Mouse (Mus musculus): ENCODE measurements around the gene Anks4b. TPM values are rescaled to one million over a fixed set of nuclear protein-coding genes. Genes with fewer than 3 reads are reported as not detected.

Gene Anks4b
- total and polyA plus RNA-seq, 2 experiments from 2014 or later: not detected

DNA sequence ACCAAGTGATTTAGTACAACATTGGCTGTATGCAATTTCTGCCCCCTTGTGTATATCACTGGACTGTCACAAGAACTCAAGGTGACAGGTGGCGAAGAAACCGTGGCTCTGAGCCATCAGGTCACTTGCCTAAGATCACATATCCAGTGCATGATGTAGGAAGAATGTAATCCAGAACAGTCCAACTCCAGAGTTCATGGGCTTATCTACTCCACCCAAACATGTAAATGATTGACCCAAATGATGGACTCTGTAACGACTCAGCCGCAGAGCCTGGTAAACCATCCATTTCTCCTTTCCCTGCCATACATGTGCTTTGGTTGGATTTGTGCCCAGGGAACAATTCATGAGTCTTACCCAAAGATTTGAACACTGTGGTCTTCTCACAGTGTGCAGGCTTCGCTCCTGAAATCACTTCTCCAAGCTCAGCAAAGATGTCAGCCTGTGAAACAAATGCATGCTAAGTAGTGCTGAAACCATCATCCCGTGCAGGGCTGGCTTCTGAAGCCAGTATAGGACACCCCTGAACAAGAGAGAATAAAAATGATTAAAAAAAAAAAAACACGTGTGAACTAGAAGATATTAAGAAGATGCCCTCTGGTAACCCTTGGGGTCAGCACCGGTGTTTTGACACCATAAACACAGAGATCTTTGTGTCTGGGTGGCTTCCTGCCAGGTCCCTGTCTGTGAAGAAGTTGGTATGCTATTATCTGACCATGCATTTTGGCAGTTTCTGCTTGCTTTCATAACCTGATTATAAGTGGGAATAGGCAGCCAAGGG lies 15.9 kb downstream of the Anks4b start:
- no peaks in the 10 kb centered on the region for H3K27me3 ChIP-seq (ENCODE audit: insufficient read depth, low read length)
- no peaks in the 10 kb centered on the region for H3K4me1 ChIP-seq (ENCODE audit: insufficient read depth, low read length)
- 55% methylated on average over 8 of the region's 8 CpGs for WGBS
- no peak overlapping the region for H3K27ac ChIP-seq
- no peak; the same call in 1 of the 2 replicates for TF ChIP-seq CTCF (IDR thresholded peaks at IDR 0.05; ENCODE audit: low read depth)
- H3K9me3 ChIP-seq (ENCODE audit: low read length): no peaks in the 10 kb centered on the region
- ATAC-seq (no peak), DNase-seq (ENCODE audit: low spot score) (peak; percentile 26)
- no peak overlapping the region for H3K9ac ChIP-seq (replicated peaks; ENCODE audit: low read length)
- no peak overlapping the region for H3K4me3 ChIP-seq (ENCODE audit: low read length)
- H3K4me2 ChIP-seq (ENCODE audit: low read depth, low read length): no peak overlapping the region
- H3K36me3 ChIP-seq (ENCODE audit: insufficient read depth, low read length): no peaks in the 10 kb centered on the region

DNA sequence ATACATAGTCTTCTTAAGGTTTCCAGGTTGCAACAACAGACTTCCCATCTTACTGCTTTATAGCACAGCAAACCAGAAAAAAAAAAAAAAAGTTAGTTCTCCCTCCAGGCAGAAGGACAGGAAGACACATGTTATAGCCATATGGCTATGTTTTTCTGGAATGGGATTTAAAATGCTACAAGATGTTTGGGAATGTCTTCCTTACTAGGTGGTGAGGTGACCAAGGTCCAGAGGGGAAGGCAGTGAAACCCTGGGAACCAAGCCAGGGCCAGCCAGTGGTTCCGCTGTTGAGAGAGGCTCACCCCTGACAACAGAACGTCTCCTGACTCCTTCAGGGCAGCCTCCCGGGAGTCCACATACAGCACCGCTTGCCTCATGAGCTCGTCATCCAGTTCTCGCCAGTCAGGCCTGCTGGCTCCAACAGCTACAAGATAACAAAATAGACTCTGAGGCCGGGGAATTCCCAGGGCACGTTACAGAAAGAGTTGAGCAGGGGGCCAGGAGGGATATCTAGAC lies 16.6 kb downstream of the Anks4b start:
- no peak for DNase-seq (ENCODE audit: low spot score)

GRCm38 (mm10) chr7:120192207-120192606 lies 18.5 kb downstream of the Anks4b start:
- no peaks in the 10 kb centered on the region for H3K4me1 ChIP-seq (ENCODE audit: insufficient read depth, low read length)
- DNase-seq (ENCODE audit: low spot score) (no peak), ATAC-seq (no peak)
- H3K4me3 ChIP-seq (ENCODE audit: low read length): no peak overlapping the region
- H3K9ac ChIP-seq (replicated peaks; ENCODE audit: low read length): no peak overlapping the region
- H3K27me3 ChIP-seq (ENCODE audit: insufficient read depth, low read length): no peaks in the 10 kb centered on the region
- H3K9me3 ChIP-seq (ENCODE audit: low read length): no peaks in the 10 kb centered on the region
- no peaks in the 10 kb centered on the region for H3K36me3 ChIP-seq (ENCODE audit: insufficient read depth, low read length)
- no peak overlapping the region for H3K4me2 ChIP-seq (ENCODE audit: low read depth, low read length)
- WGBS: 57% methylated on average over 3 of the region's 3 CpGs
- no peak for TF ChIP-seq CTCF (IDR thresholded peaks at IDR 0.05; ENCODE audit: low read depth)
- H3K27ac ChIP-seq: no peak overlapping the region

More for the DNA sequence above, 16.6 kb downstream of the Anks4b start:
- Histone ChIP-seq H3K9me3 (ENCODE audit: low read length) (no peaks in the 10 kb centered on the region), H3K9ac (replicated peaks; ENCODE audit: low read length) (no peak overlapping the region), H3K36me3 (ENCODE audit: insufficient read depth, low read length) (no peaks in the 10 kb centered on the region), H3K4me1 (ENCODE audit: insufficient read depth, low read length) (no peaks in the 10 kb centered on the region), H3K27ac (no peak overlapping the region), H3K4me2 (ENCODE audit: low read depth, low read length) (no peak overlapping the region), H3K27me3 (ENCODE audit: insufficient read depth, low read length) (no peaks in the 10 kb centered on the region), H3K4me3 (ENCODE audit: low read length) (no peak overlapping the region)
- ATAC-seq: peak; percentile 43; the same call in 1 of the 2 replicates
- no peak for TF ChIP-seq CTCF (IDR thresholded peaks at IDR 0.05; ENCODE audit: low read depth)
- 33% methylated on average over 8 of the region's 8 CpGs for WGBS

DNA sequence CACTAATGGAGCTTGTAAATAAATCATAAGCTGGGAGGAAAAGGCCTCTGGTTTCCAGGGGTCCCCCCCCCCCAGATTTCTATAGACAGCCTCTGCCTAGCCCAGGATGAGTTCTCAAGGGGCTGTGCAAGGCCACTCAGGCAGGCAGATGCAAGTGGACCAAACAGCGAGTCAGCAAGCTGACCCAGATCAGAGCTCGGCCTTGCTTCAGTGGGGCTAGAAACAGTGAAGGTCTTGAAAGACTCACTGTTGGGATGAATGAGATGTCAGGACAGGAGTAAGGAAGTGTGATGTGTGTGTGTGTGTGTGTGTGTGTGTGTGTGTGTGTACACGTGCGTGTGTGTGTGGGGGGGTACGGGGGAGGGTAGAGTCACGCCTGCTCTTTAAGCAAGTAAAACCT lies 19.2 kb downstream of the Anks4b start:
- no peaks in the 10 kb centered on the region for H3K4me1 ChIP-seq (ENCODE audit: insufficient read depth, low read length)
- H3K4me2 ChIP-seq (ENCODE audit: low read depth, low read length): no peak overlapping the region
- no peaks in the 10 kb centered on the region for H3K27me3 ChIP-seq (ENCODE audit: insufficient read depth, low read length)
- no peak for TF ChIP-seq CTCF (IDR thresholded peaks at IDR 0.05; ENCODE audit: low read depth)
- ATAC-seq (no peak), DNase-seq (ENCODE audit: low spot score) (no peak)
- no peak overlapping the region for H3K9ac ChIP-seq (replicated peaks; ENCODE audit: low read length)
- H3K27ac ChIP-seq: no peak overlapping the region
- H3K36me3 ChIP-seq (ENCODE audit: insufficient read depth, low read length): no peaks in the 10 kb centered on the region
- no peak overlapping the region for H3K4me3 ChIP-seq (ENCODE audit: low read length)
- no peaks in the 10 kb centered on the region for H3K9me3 ChIP-seq (ENCODE audit: low read length)
- 88% methylated on average over 6 of the region's 6 CpGs for WGBS

DNA sequence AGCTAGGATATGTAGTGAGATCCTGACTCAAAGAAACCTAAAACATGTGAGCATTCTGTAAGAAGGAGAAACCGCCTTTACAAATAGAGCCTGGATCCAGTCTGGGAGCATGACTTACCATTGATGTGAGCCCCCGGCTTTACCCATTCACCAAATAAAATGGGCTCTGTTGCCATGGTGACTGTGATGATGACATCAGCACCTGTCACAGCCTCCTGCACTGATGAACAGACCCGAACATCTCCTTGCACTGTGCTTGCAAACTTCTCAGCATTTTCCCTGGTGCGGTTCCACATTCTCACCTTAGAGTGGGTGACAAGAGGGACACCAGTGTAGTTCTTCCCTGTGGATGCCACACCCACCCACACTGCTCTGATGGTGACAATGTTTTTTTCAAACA lies 21.5 kb downstream of the Anks4b start:
- no peak overlapping the region for H3K27ac ChIP-seq
- H3K27me3 ChIP-seq (ENCODE audit: insufficient read depth, low read length): no peaks in the 10 kb centered on the region
- 0 out of 2 replicates have a peak, but pooled peaks have one; percentile 49 for ATAC-seq
- no peak for TF ChIP-seq CTCF (IDR thresholded peaks at IDR 0.05; ENCODE audit: low read depth)
- WGBS: 48% methylated on average over 4 of the region's 4 CpGs
- H3K9me3 ChIP-seq (ENCODE audit: low read length): no peaks in the 10 kb centered on the region
- no peak for DNase-seq (ENCODE audit: low spot score)
- no peaks in the 10 kb centered on the region for H3K4me1 ChIP-seq (ENCODE audit: insufficient read depth, low read length)
- H3K9ac ChIP-seq (replicated peaks; ENCODE audit: low read length): no peak overlapping the region
- H3K36me3 ChIP-seq (ENCODE audit: insufficient read depth, low read length): no peaks in the 10 kb centered on the region
- H3K4me2 ChIP-seq (ENCODE audit: low read depth, low read length): no peak overlapping the region
- H3K4me3 ChIP-seq (ENCODE audit: low read length): no peak overlapping the region

DNA sequence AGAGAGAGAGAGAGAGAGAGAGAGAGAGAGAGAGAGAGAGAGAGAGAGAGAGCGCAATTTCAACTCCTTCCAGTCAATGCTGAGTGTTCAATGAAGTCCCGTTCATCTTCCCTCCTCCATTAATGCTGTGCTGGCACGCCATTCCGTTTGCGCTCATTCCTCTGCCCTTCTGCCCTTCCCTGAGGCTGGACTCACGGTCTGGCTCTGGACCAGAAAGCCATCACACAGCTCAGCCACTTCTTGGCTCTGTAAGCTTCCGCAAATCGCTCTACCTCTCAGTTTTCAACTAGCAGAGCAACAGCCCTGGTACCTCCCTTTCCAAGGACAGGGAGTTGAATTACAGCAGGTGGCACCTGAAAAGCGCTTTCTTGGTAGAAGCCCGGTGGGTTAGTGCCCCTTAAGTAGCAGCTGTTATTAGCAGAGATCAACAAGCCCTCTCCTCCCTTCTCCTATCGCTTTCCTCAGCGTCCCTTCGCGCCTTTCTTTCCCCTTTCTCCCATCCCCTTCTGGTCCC lies 27.6 kb downstream of the Anks4b start:
- H3K27me3 ChIP-seq (ENCODE audit: insufficient read depth, low read length): no peaks in the 10 kb centered on the region
- H3K27ac ChIP-seq: no peak overlapping the region

More for the DNA sequence above, 27.6 kb downstream of the Anks4b start:
- H3K36me3 ChIP-seq (ENCODE audit: insufficient read depth, low read length): no peaks in the 10 kb centered on the region
- 0 out of 2 replicates have a peak overlapping the region, but pooled peaks have one; percentile 3 for H3K9ac ChIP-seq (replicated peaks; ENCODE audit: low read length)
- whole genome bisulfite sequencing: 3% methylated on average over 14 of the region's 14 CpGs
- no peaks in the 10 kb centered on the region for H3K4me1 ChIP-seq (ENCODE audit: insufficient read depth, low read length)
- no peak for TF ChIP-seq CTCF (IDR thresholded peaks at IDR 0.05; ENCODE audit: low read depth)
- H3K9me3 ChIP-seq (ENCODE audit: low read length): no peaks in the 10 kb centered on the region
- H3K4me2 ChIP-seq (ENCODE audit: low read depth, low read length): peak overlapping the region; percentile 55
- ATAC-seq (no peak), DNase-seq (ENCODE audit: low spot score) (peak; percentile 43)
- H3K4me3 ChIP-seq (ENCODE audit: low read length): peak overlapping the region; percentile 34

All from hindbrain, postnatal 0 days (tissue).